Mouse (Mus musculus): ENCODE data around the gene Lrrc45. TPM values are rescaled to one million over a fixed set of nuclear protein-coding genes. Genes with fewer than 3 reads are reported as not detected.
"Not testable (repeated sequence)": the region's sequence is repeated elsewhere in the genome, so short reads cannot be mapped to it uniquely, and the experiment has no call there.

Gene Lrrc45
- total RNA-seq, 2 experiments from 2014 or later, result 5.2 to 5.4 TPM

GRCm38 (mm10) chr11:120722761-120723382 lies 9.1 kb downstream of the Lrrc45 start:
- no peak for DNase-seq
- intact Hi-C loops (cut with DNase I; ENCODE audit: low total_unique reads), result no loop called here

DNA sequence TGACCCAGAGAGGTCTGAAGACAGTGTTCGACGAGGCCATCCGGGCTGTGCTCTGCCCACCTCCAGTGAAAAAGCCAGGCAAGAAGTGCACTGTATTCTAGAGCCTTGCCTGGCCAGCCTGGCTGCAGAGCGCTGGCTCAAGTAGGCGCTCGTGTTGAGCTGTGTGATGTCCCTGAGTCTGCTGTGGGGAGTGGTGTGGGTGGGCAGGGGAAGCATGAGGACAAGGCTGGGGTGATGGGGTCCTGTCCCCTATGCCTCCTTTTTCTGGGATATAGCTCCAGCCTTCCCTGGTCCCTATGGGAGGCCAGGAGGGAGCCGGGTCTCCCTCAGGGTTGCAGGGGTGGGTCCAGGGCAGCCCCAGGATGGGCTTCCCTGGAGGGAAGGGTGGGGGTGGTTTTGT lies 9.8 kb downstream of the Lrrc45 start:
- no peak for DNase-seq
- intact Hi-C loops (cut with DNase I; ENCODE audit: low total_unique reads), result no loop called here

DNA sequence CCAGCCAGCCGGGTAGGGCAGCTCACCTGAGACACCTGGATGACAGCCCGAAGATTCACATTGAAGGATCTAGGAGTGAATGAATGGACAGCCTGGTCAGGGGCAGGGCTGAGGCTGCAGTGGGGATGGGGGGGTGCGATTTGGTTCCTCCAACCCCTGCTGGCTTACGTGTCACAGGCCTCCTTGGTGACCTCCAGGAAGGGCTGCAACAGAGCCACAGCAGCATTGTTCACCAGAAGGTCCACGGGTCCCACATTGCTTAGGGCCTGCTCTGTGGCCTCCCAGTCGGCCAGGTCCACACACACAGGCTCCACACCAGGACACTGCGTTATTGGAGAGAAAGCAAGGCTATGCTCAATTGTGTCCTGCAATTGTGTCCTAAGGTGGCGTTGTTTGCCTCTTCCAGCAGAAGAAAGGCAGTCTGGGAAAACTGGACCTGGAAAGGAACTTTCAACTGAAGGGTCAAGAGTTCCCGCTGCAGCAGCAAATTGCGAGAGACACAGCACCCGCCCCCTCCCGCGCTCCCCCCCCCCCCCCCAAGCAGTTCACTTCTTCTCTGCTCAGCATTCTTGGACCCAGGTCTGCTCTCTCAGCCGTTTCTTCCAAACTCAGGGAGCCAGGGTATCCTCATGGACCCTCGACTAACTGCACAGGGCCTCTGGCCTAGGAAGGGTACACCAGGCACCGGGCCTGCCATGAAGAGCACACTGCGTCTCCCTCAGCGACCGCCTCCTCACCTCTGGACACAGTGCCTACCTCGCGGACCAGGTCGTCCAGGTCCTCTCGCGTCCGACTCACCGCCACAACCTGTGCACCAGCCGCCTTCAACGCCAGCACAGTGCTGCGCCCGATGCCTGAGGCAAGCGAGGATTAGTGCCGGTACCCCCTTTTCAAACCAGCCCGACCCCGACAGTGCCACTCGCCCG lies 12.8 kb downstream of the Lrrc45 start:
- no peak for DNase-seq
- intact Hi-C loops (cut with DNase I; ENCODE audit: low total_unique reads), result no loop called here

DNA sequence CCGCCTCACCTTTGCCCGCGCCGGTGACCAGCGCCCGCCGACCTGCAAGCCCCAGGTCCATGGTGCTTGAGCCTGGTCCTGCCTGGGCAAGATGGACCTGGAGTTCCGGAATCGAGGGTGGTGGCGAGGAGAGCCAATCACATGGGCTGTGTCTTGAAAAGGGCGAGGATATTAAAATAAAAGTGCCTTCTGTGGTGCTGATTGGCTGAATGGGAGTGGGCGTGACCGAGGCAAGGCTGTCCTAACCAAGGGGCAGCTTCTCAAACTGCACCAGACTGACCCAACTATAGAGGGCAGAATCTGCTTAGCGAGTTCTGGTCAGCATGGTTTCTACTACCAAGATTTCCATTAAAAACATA lies 13.4 kb downstream of the Lrrc45 start, which contains the start of gene Dcxr:
Gene Dcxr (minus strand): TSS at position 113 of the 359 bp plus-strand sequence.
- DNase-seq, result peak; percentile 89
- intact Hi-C loops (cut with DNase I; ENCODE audit: low total_unique reads), result no loop called here

DNA sequence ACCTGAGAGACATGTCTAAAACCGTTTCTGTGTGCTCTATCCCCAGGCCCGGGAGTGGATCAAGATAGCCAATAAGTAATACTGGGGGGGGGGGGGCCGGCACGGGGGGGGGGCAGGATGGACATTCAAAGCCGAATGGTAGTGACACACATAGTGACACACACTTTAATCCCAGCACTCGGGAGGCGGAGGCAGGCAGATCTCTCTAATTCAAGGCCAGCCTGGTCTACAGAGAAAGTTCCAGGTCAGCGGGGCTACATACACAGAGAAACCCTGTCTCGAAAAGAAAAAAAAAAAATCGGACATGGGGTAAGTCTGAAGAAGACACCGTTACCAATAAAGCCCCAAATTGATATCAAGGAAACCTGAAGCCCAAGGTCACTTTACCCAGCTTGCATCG lies 13.8 kb downstream of the Lrrc45 start:
- intact Hi-C loops (cut with DNase I; ENCODE audit: low total_unique reads), result no loop called here
- DNase-seq, result no peak

- no peak for DNase-seq
- intact Hi-C loops (cut with DNase I; ENCODE audit: low total_unique reads), result no loop called here
Observed at GRCm38 (mm10) chr11:120728530-120729240, 15.0 kb downstream of the Lrrc45 start.

- intact Hi-C loops (cut with DNase I; ENCODE audit: low total_unique reads); DNase-seq: not testable (repeated sequence)
Observed at GRCm38 (mm10) chr11:120729432-120730050, 15.8 kb downstream of the Lrrc45 start.

DNA sequence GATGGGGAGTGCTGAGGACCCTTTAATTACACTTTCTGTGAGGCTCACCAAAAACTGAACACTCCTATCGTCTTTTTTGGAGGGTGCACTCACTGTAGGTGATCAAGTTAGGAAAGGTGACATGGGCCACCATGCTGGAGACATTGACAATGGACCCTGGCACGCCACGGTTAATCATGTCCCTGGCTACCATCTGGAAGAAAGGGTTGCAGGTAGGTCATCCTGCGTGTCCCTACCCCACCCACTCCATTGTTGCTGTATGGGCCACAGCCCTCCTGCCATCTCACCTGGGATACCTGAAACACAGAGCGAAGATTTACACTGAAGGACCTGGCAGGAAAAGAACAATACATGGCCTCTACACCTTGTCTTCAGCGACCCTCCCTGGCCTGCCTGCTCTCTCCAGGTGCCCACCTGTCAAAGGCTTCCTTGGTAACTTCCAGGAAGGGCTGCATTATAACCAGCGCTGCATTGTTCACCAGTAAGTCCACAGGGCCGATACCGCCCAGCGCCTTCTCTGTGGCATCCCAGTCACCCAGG lies 16.7 kb downstream of the Lrrc45 start:
- DNase-seq, result no peak
- intact Hi-C loops (cut with DNase I; ENCODE audit: low total_unique reads), result no loop called here

GRCm38 (mm10) chr11:120731395-120731794 lies 17.7 kb downstream of the Lrrc45 start:
- DNase-seq, result no peak
- intact Hi-C loops (cut with DNase I; ENCODE audit: low total_unique reads), result no loop called here

DNA sequence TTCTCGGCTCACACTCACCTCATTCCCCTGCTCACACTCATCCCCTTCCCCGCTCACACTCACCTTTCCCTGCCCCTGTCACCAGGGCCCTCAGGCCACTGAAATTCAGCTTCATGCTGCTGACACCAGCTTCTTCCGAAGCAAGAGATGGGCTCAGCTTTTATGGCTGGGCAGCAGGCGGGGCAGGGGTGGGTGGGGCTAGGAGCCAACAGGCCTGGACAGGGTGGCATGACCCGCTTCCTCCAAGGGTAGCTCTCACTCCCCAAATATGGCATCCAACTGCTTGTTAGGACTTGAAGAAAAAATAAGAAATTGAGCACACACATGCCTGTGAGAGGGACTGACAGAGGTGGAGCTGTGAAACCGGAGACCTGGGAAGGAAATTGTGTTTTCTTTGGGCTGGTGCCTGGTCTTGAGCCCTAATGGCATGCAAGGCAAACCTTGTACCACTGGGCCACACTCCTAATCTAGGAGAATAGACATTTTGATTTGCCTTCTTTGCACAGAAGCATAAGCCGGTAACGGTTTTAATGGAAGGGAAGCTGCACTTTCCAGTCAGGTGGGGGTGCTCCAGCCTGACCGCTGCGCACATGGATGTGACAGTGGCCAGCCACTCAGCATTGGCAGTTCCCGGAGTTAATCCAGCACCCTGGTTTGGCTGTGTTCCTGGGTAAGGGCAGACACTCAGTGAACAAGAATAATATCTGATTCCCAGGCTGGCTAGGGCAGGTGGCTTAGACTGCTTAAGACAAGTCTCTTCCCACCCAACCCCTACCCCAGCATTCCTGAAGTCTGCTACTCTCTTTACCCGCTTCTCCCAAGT lies 18.3 kb downstream of the Lrrc45 start, which contains the start of gene Cbr2:
Gene Cbr2 (minus strand): TSS at position 257 of the 823 bp plus-strand sequence.
- intact Hi-C loops (cut with DNase I; ENCODE audit: low total_unique reads), result no loop called here
- no peak for DNase-seq

- DNase-seq, result peak; percentile 55
- intact Hi-C loops (cut with DNase I; ENCODE audit: low total_unique reads), result no loop called here
Observed at GRCm38 (mm10) chr11:120733521-120733920, 19.8 kb downstream of the Lrrc45 start.

GRCm38 (mm10) chr11:120736424-120736823 lies 22.7 kb downstream of the Lrrc45 start:
- no peak for DNase-seq
- intact Hi-C loops (cut with DNase I; ENCODE audit: low total_unique reads), result no loop called here

GRCm38 (mm10) chr11:120740981-120741380 lies 27.3 kb downstream of the Lrrc45 start:
- intact Hi-C loops (cut with DNase I; ENCODE audit: low total_unique reads), result no loop called here
- DNase-seq, result no peak

GRCm38 (mm10) chr11:120744121-120744701 lies 30.5 kb downstream of the Lrrc45 start:
- DNase-seq, result no peak
- intact Hi-C loops (cut with DNase I; ENCODE audit: low total_unique reads), result no loop called here

DNA sequence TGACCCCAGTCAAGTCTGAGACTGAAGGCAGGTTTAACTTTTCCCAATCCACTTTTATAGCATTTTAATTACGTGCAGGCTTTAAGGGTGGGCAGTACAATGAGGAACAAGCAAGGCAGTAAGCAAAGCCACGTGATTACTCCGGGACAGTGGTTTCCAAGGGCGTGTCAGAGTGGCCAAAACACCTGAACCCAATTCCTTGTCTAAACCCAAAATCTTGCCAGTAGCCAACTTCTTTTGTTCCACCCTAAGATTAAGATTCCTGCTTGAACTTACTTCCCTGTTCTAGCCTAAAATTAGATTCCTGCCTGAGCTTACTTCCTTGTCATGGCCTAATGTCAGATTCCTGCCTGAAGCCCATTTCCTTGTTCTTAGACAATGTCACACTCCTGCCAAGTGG lies 34.2 kb downstream of the Lrrc45 start:
- intact Hi-C loops (cut with DNase I; ENCODE audit: low total_unique reads), result no loop called here

GRCm38 (mm10) chr11:120749430-120749829 lies 35.7 kb downstream of the Lrrc45 start:
- intact Hi-C loops (cut with DNase I; ENCODE audit: low total_unique reads), result no loop called here
- DNase-seq, result no peak

More for the DNA sequence above, 34.2 kb downstream of the Lrrc45 start:
- no peak for DNase-seq

DNA sequence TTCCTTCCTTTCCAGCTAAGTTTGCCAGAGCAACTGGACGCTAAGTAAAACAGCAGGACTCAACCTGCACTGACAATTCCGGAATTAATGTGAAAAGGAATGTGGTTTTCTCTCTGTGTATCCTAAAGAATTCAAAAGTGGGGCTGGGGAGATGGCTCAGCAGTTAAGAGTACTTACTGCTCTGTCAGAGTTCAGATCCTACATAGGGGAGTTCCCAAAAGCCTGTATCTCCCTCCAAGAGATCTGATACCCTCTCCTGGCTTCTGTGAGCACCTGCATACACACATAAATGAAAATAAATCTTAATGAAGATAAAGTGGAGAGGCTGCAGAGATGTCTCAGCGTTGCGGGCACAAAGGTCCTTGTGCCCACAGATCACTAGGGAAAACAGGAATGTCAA lies 37.9 kb downstream of the Lrrc45 start:
- intact Hi-C loops (cut with DNase I; ENCODE audit: low total_unique reads), result no loop called here
- DNase-seq, result no peak

DNA sequence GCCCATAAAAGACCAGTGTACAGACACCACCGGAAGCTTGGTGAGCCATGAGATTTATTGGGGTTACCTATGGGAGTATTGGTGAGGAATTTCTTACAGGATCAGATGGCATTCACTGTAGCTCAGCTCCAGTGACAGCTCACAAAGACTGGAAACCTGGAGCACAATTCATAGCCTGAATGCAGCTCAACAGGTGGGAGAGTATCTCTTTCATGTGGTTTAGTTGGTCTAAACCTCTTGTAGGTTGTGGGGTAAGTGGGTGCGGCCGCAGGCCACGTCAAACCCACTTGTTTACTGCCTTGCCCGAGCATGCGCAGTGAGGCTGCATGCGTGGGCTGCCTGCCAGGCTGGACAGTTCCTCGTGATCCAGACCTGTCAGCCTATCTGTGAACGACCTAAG lies 46.5 kb downstream of the Lrrc45 start:
- intact Hi-C loops (cut with DNase I; ENCODE audit: low total_unique reads), result no loop called here
- DNase-seq, result no peak
